Mouse (Mus musculus): ENCODE measurements around the gene Fbln2. TPM values are rescaled to one million over a fixed set of nuclear protein-coding genes. Genes with fewer than 3 reads are reported as not detected.

Fbln2 gene
- not detected for polyA plus RNA-seq (2017; shearing (Covaris generic))

DNA sequence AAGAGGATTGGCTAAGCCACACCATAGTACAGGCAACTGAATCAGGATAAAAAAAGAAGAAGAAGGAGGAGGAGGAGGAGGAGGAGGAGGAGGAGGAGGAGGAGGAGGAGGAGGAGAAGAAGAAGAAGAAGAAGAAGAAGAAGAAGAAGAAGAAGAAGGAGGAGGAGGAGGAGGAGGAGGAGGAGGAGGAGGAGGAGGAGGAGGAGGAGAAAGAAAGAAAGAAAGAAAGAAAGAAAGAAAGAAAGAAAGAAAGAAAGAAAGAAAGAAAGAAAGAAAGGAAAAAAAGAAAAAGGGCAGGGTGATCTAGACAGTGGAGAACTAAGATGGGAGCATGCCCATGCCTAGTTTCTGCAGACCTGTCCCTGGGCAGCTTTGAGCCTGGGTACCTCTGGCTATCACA is at the start of gene Fbln2:
TSS of gene Fbln2 (plus strand) at position 301 of the 400 bp plus-strand sequence.

Other genes starting within 250 kb of the Fbln2 start
- 11.3 TPM for gene Iqsec1, start 223.8 kb upstream of the Fbln2 start, polyA plus RNA-seq (2017; shearing (Covaris generic))
- 247 TPM for gene Nup210, start 95.6 kb upstream of the Fbln2 start, polyA plus RNA-seq (2017; shearing (Covaris generic))
- 1.1 TPM for gene Hdac11, start 55.8 kb upstream of the Fbln2 start, polyA plus RNA-seq (2017; shearing (Covaris generic))
- not detected for gene Wnt7a, start 198.9 kb downstream of the Fbln2 start, polyA plus RNA-seq (2017; shearing (Covaris generic))

All from effector memory CD4-positive, alpha-beta T cell, adult 5 months (primary cell).